Mouse (Mus musculus): ENCODE measurements around the gene Phka1. TPM values are rescaled to one million over a fixed set of nuclear protein-coding genes. Genes with fewer than 3 reads are reported as not detected.

Phka1 gene
- polyA plus RNA-seq, 1 experiment = 3.3 TPM

DNA sequence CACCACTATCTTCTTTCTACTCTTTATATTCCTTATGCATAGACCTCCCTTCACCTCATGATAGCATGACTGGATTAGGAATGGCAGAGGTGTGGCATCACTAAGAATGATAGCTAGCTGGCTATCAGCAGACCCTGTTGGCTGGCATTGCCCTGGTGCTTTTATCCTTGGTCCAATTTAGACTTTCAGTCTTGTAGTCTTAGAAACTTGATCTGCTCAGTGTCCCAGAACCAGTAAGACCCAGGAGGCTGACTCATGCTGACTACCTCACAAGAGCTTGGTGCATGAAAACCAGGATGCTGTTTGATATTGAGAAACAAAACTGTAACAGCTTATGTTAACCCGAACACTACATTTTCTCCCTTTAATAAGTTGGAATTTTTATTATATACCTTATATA lies 1.6 kb upstream of the Phka1 start:
- Histone ChIP-seq H3K79me2 (ENCODE audit: control insufficient read depth, insufficient read depth) (peaks cover 10% of the 10 kb centered on the region), H3K36me3 (ENCODE audit: control insufficient read depth, insufficient read depth) (no peaks in the 10 kb centered on the region), H3K4me3 (ENCODE audit: insufficient read depth, poor library complexity, severe bottlenecking) (no peak overlapping the region), H3K79me3 (ENCODE audit: low read depth) (no peaks in the 10 kb centered on the region), H3ac (ENCODE audit: control insufficient read depth, insufficient read length, low read depth) (no peak overlapping the region), H3K27me3 (ENCODE audit: control insufficient read depth, insufficient read depth, insufficient read length) (no peaks in the 10 kb centered on the region)
- no peak for TF ChIP-seq CTCF (IDR thresholded peaks at IDR 0.05; ENCODE audit: control insufficient read depth, insufficient read depth, insufficient read length)
- TF ChIP-seq MYOG (IDR thresholded peaks at IDR 0.05; ENCODE audit: control insufficient read depth, extremely low read depth, insufficient read length) = no peak
- TF ChIP-seq USF1 (IDR thresholded peaks at IDR 0.05; ENCODE audit: low read depth) = no peak
- TF ChIP-seq MYOD1 (IDR thresholded peaks at IDR 0.05; ENCODE audit: control insufficient read depth, insufficient read length, low read depth) = no peak
- TF ChIP-seq MAX (IDR thresholded peaks at IDR 0.05) = no peak

DNA sequence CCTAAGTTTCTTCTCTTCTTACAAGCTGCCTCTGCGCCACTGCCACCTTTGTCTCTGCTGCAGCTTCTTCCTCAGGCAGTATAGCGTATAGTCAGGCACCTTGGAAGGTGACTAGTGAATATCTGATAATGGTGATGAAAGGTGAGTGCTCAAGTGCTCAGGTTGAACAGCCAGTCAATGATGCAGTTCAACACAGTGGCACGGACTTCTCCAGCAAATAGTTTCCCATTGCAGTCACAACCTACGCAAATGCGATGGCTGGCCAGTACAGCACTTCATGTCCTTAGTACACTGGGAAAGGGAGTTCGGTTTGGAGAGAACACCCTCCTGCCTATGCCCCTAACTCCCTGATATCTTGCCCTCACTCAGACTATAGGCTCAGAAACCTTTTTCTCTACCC lies 1.1 kb upstream of the Phka1 start:
- H3K4me3 ChIP-seq (ENCODE audit: insufficient read depth, poor library complexity, severe bottlenecking) = no peak overlapping the region
- H3K27me3 ChIP-seq (ENCODE audit: control insufficient read depth, insufficient read depth, insufficient read length) = no peaks in the 10 kb centered on the region
- no peaks in the 10 kb centered on the region for H3K79me3 ChIP-seq (ENCODE audit: low read depth)
- TF ChIP-seq USF1 (IDR thresholded peaks at IDR 0.05; ENCODE audit: low read depth) = no peak
- no peak for TF ChIP-seq MAX (IDR thresholded peaks at IDR 0.05)
- TF ChIP-seq CEBPB (IDR thresholded peaks at IDR 0.05; ENCODE audit: low read depth) = no peak
- H3K36me3 ChIP-seq (ENCODE audit: control insufficient read depth, insufficient read depth) = no peaks in the 10 kb centered on the region
- peaks cover 10% of the 10 kb centered on the region for H3K79me2 ChIP-seq (ENCODE audit: control insufficient read depth, insufficient read depth)
- H3ac ChIP-seq (ENCODE audit: control insufficient read depth, insufficient read length, low read depth) = no peak overlapping the region

DNA sequence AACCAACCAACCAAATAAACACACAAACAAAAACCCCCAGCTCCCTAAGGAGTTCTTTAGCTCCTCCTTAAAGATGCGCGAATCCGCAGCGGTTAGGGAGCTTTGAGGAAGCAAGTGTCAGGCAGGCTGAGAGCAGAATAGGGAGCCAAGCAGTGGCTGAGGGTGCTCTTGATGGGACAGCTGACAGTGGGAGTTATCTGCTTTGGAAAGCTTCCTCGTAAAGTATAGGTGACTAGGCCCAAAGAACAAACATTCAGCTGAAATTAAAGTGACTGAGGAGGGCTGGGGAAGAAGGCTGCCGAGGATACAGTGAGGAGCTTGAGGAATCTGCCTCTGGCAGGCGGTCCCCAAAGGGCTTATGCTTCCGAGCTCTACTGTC lies 516 bp upstream of the Phka1 start:
- Histone ChIP-seq H3K79me3 (ENCODE audit: low read depth) (no peaks in the 10 kb centered on the region), H3K79me2 (ENCODE audit: control insufficient read depth, insufficient read depth) (peaks cover 10% of the 10 kb centered on the region), H3K36me3 (ENCODE audit: control insufficient read depth, insufficient read depth) (no peaks in the 10 kb centered on the region), H3K27me3 (ENCODE audit: control insufficient read depth, insufficient read depth, insufficient read length) (no peaks in the 10 kb centered on the region), H3K4me3 (ENCODE audit: insufficient read depth, poor library complexity, severe bottlenecking) (peak overlapping the region; percentile 39), H3ac (ENCODE audit: control insufficient read depth, insufficient read length, low read depth) (peak overlapping the region; percentile 8)
- TF ChIP-seq USF1 (IDR thresholded peaks at IDR 0.05; ENCODE audit: low read depth) = no peak
- TF ChIP-seq CEBPB (IDR thresholded peaks at IDR 0.05; ENCODE audit: low read depth) = no peak
- TF ChIP-seq MYOG (IDR thresholded peaks at IDR 0.05; ENCODE audit: control insufficient read depth, extremely low read depth, insufficient read length) = no peak
- no peak for TF ChIP-seq FOSL1 (IDR thresholded peaks at IDR 0.05; ENCODE audit: insufficient read depth, low read length, poor library complexity, severe bottlenecking)
- no peak for TF ChIP-seq MAX (IDR thresholded peaks at IDR 0.05)
- TF ChIP-seq CTCF (IDR thresholded peaks at IDR 0.05; ENCODE audit: control insufficient read depth, insufficient read depth, insufficient read length) = no peak
- no peak for TF ChIP-seq MYOD1 (IDR thresholded peaks at IDR 0.05; ENCODE audit: control insufficient read depth, insufficient read length, low read depth)

DNA sequence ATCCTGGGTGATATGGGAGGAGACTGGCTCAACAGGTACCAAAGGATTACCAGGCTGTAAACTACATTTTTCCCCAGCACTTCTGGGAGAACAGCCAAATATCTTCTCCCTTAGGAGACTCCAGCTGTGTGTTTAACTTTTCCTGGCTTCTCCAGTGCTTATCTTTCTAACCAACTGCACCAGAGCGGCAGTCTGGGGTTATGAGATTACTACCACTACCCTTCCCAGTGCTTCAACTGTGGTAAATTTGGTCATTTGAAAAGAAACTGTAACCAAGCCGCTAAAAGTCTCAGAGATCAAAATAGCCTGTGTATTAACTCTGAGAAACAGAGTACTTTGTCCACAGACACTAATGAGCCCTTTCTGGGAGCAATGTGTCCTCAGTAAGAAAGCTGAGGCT lies 42.8 kb downstream of the Phka1 start:
- Histone ChIP-seq H3K79me3 (ENCODE audit: low read depth) (no peaks in the 10 kb centered on the region), H3K27me3 (ENCODE audit: control insufficient read depth, insufficient read depth, insufficient read length) (no peaks in the 10 kb centered on the region)
- TF ChIP-seq MYOG (IDR thresholded peaks at IDR 0.05; ENCODE audit: control insufficient read depth, extremely low read depth, insufficient read length) (no peak), FOSL1 (IDR thresholded peaks at IDR 0.05; ENCODE audit: insufficient read depth, low read length, poor library complexity, severe bottlenecking) (no peak), USF1 (IDR thresholded peaks at IDR 0.05; ENCODE audit: low read depth) (no peak), MAX (IDR thresholded peaks at IDR 0.05) (no peak)

GRCm38 (mm10) chrX:102588560-102588959 lies 55.5 kb downstream of the Phka1 start:
- no peaks in the 10 kb centered on the region for H3K27me3 ChIP-seq (ENCODE audit: control insufficient read depth, insufficient read depth, insufficient read length)
- H3K4me3 ChIP-seq (ENCODE audit: insufficient read depth, poor library complexity, severe bottlenecking) = no peak overlapping the region
- H3K79me2 ChIP-seq (ENCODE audit: control insufficient read depth, insufficient read depth) = no peaks in the 10 kb centered on the region
- no peaks in the 10 kb centered on the region for H3K36me3 ChIP-seq (ENCODE audit: control insufficient read depth, insufficient read depth)
- no peak for TF ChIP-seq MYOD1 (IDR thresholded peaks at IDR 0.05; ENCODE audit: control insufficient read depth, insufficient read length, low read depth)
- TF ChIP-seq MYOG (IDR thresholded peaks at IDR 0.05; ENCODE audit: control insufficient read depth, extremely low read depth, insufficient read length) = no peak
- TF ChIP-seq FOSL1 (IDR thresholded peaks at IDR 0.05; ENCODE audit: insufficient read depth, low read length, poor library complexity, severe bottlenecking) = no peak
- TF ChIP-seq CTCF (IDR thresholded peaks at IDR 0.05; ENCODE audit: control insufficient read depth, insufficient read depth, insufficient read length) = no peak
- TF ChIP-seq MAX (IDR thresholded peaks at IDR 0.05) = no peak
- no peak for TF ChIP-seq USF1 (IDR thresholded peaks at IDR 0.05; ENCODE audit: low read depth)
- TF ChIP-seq CEBPB (IDR thresholded peaks at IDR 0.05; ENCODE audit: low read depth) = no peak
- no peak overlapping the region for H3ac ChIP-seq (ENCODE audit: control insufficient read depth, insufficient read length, low read depth)
- H3K79me3 ChIP-seq (ENCODE audit: low read depth) = no peaks in the 10 kb centered on the region

More for the DNA sequence above, 42.8 kb downstream of the Phka1 start:
- H3K36me3 ChIP-seq (ENCODE audit: control insufficient read depth, insufficient read depth) = no peaks in the 10 kb centered on the region
- H3K4me3 ChIP-seq (ENCODE audit: insufficient read depth, poor library complexity, severe bottlenecking) = no peak overlapping the region
- H3ac ChIP-seq (ENCODE audit: control insufficient read depth, insufficient read length, low read depth) = no peak overlapping the region
- H3K79me2 ChIP-seq (ENCODE audit: control insufficient read depth, insufficient read depth) = no peaks in the 10 kb centered on the region

DNA sequence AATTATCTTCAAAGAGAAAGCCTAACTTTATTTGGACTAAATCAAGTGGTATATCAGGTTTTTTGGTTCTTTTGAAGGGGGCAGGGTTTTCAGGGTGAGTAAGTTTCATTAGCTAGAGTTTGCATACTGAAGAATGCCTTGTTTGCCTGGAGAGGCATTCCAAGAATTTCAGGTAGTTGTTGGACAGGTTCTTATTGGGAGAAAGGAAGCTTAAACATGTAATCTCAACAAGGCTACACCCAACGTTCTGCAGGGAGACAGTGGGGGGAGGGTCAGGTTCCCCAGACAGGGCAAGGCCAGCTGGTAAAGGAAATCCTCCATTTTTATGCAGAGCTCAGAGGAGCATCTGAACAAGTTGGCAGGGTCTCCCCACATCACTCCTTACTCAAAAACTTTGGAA lies 72.9 kb downstream of the Phka1 start:
- Histone ChIP-seq H3ac (ENCODE audit: control insufficient read depth, insufficient read length, low read depth) (no peak overlapping the region), H3K79me3 (ENCODE audit: low read depth) (no peaks in the 10 kb centered on the region), H3K4me3 (ENCODE audit: insufficient read depth, poor library complexity, severe bottlenecking) (no peak overlapping the region), H3K79me2 (ENCODE audit: control insufficient read depth, insufficient read depth) (no peaks in the 10 kb centered on the region), H3K27me3 (ENCODE audit: control insufficient read depth, insufficient read depth, insufficient read length) (no peaks in the 10 kb centered on the region), H3K36me3 (ENCODE audit: control insufficient read depth, insufficient read depth) (peaks cover 3% of the 10 kb centered on the region)
- TF ChIP-seq MYOD1 (IDR thresholded peaks at IDR 0.05; ENCODE audit: control insufficient read depth, insufficient read length, low read depth) = no peak
- no peak for TF ChIP-seq USF1 (IDR thresholded peaks at IDR 0.05; ENCODE audit: low read depth)
- TF ChIP-seq MYOG (IDR thresholded peaks at IDR 0.05; ENCODE audit: control insufficient read depth, extremely low read depth, insufficient read length) = no peak
- no peak for TF ChIP-seq FOSL1 (IDR thresholded peaks at IDR 0.05; ENCODE audit: insufficient read depth, low read length, poor library complexity, severe bottlenecking)
- TF ChIP-seq MAX (IDR thresholded peaks at IDR 0.05) = no peak
- no peak for TF ChIP-seq CTCF (IDR thresholded peaks at IDR 0.05; ENCODE audit: control insufficient read depth, insufficient read depth, insufficient read length)
- TF ChIP-seq CEBPB (IDR thresholded peaks at IDR 0.05; ENCODE audit: low read depth) = no peak
